Mouse (Mus musculus): ENCODE results near the gene Klk12. TPM values are rescaled to one million over a fixed set of nuclear protein-coding genes. Genes with fewer than 3 reads are reported as not detected.
A peak's percentile ranks its signal among the peaks of the same experiment; 100 is the strongest.

Gene Klk12
- total RNA-seq (2021), result not detected

DNA sequence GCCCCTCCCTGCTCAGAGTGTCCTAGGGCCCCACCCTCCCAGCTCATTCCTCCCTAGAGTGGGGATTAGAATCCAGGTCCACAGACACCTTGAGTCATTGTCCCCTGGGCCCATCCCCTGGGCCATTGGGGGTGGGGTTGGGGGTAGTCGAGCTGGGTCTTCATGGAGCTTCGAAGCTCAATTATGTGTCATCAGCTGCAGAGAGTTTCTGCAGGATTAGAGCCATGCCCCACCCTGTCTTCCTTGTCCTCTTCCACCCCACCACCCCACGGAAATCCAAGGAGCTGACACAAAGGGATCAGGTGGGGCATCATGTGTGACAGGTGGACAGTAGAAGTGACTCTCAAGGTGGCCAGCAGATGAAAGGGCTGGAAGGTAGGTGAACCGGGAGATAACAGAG is at the start of gene Klk12:
Klk12 (plus strand) TSS at position 301 of the 400 bp plus-strand sequence.
- no peak for DNase-seq

DNA sequence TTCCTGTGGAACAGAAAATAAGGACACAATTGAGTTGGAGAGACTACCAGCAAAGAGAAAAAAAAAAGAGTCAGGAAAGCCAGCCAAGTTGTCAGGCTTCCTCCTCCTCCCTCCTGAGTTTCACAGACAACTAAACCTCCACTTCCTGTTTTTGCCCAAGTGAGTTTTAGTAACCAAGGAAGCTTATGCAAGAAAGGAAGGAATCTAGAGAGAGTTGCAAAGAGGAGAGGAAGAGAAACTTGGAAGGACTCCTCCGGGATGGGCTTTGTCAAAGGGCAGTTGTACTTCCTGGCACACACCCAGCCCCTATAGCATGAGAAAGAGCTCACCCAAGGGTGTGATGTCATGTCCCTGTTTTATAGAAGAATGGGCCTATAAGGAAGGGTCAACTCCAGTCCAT is 20.9 kb upstream of the Klk12 start:
- no peak for DNase-seq

DNA sequence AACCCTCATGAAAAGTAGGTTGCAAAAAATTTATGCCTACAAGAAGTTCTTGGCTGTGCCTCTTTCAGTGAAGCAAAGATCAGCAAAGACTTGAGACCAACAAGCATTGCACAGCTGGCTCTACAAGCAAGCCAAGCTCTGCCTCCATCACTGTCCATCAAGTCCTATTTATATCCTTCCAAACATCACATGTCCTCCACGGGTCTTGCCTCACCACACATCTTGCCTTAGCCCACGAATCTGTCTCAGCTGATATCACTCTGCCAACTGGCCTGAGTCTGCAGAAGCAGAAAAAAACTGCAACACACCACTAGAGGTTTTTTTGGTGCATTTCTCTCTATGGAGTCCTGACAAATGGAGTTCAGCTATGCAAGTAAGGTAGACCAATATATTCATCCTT is 15.9 kb upstream of the Klk12 start:
- no peak for DNase-seq

DNA sequence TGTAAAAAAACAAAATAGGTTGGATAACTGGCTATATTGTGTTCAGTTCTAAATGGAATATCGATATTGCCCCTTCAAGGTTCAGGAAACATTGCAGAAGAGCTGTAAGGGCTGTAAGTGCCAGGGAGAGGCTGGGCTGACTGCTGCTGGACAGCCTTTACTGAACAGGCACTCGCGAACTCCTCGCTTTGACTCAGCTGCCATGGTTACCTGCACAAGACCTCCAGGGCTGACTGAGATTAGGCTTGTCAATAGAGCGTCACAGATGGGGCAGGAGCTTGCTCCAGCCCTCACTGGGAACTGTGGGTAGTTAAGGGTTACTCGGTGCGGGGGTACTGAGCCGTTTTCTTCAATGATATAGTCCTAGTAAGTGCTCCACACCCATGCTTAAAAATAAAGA is 2.2 kb upstream of the Klk12 start:
- no peak for DNase-seq

DNA sequence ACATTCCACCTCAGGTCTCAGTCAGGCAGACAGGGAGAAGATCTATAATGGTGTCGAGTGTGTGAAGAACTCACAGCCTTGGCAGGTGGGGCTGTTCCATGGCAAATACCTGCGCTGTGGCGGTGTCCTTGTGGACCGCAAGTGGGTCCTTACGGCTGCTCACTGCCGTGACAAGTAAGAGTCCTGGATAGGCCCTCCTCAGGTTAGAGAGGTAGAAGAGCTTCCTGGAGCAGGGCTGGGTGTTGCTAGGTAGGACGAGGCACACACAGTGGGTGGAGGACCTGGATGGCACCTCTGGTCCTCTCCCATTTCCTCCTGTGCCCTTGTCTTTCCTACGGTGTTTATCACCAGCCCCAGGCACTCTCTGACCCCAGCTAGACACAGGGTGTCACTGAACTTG is 939 bp downstream of the Klk12 start:
- no peak for DNase-seq

DNA sequence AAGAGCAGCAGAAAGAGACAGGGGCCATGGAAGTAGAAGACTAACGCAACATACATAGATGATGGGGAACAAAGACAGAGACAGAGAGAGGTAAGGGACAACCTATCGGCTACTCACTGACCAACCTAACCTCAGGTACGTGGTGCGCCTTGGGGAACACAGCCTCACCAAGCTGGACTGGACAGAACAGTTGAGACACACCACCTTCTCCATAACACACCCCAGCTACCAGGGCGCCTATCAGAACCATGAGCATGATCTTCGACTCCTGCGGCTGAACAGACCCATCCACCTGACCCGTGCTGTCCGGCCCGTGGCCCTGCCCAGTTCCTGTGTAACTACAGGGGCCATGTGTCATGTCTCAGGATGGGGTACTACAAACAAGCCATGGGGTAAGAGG is 2.0 kb downstream of the Klk12 start:
- DNase-seq, result no peak

DNA sequence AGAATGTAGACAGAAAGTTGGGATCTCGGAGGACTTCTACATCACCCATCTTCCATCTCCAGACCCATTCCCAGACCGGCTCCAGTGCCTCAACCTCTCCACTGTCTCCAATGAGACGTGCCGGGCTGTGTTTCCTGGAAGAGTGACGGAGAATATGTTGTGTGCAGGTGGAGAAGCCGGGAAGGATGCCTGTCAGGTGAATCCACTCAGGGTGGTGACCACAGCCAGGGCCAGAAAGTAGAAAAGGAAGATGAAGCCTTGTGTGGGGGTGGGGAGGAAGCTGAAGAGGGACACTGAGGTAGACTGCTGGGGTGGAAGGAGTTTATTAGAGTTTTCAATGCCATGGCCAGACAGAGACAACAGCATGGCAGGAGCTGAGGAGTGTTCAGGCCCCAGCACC is 3.2 kb downstream of the Klk12 start:
- DNase-seq, result no peak

DNA sequence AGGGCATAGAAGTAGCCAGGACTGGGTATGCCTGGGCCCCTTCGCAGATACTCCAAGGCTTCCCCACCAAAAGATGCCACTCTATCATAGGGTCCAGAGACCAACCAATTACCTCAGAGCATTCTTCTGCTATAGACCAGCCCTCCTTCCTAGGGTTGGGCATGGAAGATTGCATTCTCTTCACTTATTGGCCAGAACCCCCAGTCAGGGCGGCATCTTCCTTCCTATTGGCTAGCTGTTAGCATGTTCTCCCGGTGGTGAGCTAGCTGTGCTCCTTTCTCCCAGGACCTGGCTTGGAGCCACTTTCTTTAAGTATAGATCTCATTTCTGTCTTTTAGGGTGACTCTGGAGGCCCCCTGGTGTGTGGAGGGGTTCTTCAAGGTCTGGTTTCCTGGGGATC is 4.2 kb downstream of the Klk12 start:
- no peak for DNase-seq

DNA sequence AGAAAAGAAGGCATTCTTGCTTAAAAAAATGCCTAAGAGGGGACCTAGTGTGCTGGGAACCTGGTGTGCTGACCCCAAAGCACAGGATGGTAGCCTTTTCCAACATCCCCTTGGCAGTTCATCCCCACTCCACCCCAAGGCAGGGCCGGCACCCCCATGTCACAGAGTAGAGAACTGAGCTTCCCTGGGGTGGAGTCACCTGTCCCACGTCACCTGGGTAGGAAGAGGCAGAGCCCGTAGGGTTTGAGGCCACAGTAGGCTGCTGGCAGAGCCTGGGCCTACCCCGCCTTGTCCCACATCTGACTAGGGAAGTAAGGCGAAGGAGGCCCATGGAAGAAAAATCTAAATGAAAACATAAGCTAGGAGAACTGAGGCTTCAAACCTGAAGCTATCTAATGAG is 5.7 kb downstream of the Klk12 start, which contains the start of gene Klk11:
Klk11 (plus strand) TSS at position 241 of the 400 bp plus-strand sequence.
- DNase-seq, result no peak

DNA sequence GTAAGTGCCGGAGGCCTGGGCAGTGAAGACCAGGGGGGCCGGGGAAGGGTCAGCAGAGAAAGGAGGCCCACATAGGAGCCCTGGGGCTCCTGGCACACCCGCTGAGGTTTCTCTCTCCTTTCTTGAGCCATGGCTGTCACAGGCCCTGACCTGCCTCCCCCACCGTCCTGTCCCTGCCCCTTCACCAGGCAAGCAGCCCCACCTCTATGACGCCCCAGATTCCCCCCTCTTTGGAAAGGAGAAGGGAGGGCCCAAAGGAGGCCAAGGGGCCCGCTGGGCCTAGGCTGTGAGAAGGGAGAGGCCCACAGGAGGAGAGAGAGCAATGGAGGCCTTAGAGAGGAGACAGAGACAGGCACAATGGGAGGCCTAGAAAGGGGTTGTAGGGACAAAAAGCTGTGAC is 6.1 kb downstream of the Klk12 start:
- DNase-seq, result no peak

DNA sequence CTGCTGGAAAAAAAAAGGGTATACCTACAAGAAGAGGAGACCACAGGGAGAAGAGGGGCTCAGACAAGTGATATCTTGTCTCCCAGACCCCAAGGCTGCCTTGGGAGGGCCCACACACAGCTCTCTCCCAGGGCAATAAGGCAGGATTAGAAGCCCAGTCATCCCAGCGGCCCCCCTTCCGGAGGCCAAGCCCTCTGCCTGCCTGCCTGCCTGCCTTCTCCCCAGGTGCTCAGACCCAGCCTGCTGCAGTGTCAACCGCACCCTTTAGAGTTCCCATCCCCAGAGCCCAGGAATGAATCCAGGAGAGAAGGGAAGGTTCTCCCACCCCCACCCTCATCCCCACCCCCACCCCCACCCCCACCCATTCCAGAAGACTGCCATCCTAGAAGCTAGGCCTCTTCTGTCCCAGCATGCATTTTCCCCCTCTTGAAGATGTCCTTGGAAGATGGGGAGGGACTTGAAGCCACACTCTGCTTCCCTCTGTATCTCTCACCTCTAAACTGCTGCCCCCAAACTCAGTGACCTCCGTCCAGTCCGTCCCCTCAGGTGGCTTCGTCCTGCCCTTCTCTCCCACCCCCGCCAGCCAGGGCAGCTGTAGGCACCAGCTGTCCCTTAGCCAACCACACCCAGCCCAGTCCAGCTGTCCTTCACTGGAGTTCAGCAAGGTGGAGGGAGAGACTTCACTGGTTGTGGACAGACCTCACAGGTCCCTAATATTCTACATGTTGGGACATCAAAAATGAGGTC is 6.8 kb downstream of the Klk12 start:
- no peak for DNase-seq

DNA sequence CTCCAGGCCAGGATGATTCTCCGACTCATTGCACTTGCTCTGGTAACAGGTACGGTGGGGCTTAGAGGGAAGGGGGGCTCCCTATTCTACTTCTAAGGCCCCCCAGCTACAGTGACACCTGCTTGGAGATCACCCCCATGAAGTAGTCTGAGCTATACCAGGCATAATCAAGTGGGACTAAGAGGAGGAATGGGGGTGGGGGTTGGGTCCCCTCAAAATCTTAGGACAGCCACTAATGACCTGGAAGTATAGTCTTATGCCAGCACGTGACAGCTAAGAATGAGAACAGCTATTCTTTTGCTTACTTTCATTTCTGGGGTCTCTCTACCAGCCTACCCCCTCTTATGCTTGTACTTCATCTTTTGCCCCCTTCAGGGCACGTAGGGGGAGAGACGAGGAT is 7.8 kb downstream of the Klk12 start:
- DNase-seq, result no peak

DNA sequence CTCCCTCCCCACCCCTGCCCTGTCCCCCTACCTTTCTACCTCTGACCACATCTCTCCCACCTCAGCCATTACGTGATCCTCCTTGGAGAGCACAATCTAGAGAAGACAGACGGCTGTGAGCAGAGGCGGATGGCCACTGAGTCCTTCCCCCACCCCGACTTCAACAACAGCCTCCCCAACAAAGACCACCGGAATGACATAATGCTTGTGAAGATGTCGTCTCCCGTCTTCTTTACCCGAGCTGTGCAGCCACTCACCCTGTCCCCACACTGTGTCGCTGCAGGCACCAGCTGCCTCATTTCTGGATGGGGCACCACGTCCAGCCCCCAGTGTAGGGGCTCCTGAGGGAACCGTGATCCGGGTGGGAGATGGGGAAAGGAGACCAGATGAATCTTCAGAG is 8.7 kb downstream of the Klk12 start:
- DNase-seq, result no peak

DNA sequence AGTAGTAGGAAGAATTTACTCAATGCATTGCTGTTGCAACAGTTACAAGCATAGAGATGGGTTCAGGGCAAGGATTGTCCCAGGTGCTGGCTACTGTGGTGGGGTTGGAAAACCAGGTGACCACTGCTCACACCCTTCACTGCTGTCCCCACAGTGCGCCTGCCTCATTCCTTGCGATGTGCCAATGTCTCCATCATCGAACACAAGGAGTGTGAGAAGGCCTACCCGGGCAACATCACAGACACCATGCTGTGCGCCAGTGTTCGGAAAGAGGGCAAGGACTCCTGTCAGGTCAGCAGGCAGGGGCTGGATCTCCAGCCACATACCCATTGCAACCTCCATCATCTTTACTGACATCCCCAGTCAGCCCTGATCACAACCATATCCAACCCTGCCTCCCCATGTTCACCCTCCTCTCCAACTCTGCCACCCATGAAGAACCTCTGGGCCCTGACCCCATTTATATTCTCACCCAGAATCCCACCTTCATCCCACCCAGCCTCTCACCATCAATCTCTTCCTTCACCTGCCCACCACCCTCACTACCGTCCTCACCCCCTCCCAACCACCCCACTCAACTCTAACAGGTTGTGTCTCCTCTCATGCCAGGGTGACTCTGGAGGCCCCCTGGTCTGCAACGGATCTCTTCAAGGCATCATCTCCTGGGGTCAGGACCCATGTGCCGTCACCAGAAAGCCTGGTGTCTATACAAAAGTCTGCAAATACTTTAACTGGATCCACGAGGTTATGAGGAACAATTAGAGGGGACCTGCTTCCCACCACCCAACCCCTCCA is 9.7 kb downstream of the Klk12 start:
- DNase-seq, result no peak

DNA sequence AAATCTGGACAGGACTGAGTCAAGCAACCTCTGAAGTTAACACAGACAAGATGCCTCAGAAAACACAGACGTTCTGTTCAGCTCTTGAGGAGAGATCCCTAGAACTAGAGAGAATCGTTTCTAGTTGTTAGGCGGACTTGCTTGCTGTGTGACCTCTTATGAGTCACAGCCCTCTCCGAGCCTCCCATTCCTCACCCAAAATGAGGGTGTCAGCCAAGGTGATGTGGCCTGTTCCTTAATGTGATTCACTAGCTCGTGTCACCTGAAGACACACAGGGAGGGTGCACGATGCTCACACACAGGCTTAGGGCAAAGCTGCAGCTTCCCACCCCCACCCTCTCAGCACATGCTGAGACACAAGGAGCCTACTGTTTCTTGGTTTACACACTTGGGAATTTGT is 11.5 kb downstream of the Klk12 start:
- no peak for DNase-seq

DNA sequence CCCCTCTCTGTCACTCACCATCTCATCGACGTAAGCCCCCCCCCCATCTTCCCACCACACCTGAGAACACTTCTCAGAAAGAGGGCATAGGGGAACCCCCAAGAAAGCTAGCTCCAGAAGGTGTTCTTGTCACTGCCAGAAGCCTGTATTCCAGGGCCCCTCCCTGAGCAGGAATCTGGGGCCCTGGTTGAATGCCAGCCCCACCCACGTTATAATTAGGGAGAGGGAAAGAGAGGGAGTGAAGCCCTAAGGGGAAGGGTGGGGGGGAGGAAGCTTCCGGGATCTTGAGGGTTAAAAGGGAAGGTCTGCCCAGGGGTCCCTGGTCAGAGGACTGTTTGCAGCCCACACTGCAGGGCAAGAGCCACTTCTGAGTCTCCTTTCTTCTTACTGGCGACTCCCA is 12.0 kb downstream of the Klk12 start, which contains the start of gene Klk10:
Klk10 (plus strand) TSS at position 290 of the 400 bp plus-strand sequence.
- no peak for DNase-seq

DNA sequence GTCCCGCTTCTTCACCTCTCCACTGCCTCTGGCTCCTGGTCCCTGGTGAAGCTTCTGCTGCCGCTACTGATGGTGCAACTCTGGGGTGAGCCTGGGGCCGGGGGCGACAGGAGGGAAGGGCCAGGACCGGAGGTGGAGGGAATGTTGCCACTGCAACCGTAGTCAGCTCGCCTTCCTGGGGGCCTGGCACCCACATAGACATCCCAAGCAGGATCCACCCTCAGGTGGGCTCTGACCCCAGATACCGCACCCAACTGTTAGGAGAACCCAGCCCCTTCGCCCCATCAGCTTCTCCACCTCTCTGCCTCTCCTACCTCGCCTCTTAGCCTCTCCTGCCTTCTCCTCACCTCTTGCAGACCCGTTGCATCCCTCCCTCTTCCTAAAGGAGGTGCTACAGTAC is 12.8 kb downstream of the Klk12 start:
- DNase-seq, result no peak

DNA sequence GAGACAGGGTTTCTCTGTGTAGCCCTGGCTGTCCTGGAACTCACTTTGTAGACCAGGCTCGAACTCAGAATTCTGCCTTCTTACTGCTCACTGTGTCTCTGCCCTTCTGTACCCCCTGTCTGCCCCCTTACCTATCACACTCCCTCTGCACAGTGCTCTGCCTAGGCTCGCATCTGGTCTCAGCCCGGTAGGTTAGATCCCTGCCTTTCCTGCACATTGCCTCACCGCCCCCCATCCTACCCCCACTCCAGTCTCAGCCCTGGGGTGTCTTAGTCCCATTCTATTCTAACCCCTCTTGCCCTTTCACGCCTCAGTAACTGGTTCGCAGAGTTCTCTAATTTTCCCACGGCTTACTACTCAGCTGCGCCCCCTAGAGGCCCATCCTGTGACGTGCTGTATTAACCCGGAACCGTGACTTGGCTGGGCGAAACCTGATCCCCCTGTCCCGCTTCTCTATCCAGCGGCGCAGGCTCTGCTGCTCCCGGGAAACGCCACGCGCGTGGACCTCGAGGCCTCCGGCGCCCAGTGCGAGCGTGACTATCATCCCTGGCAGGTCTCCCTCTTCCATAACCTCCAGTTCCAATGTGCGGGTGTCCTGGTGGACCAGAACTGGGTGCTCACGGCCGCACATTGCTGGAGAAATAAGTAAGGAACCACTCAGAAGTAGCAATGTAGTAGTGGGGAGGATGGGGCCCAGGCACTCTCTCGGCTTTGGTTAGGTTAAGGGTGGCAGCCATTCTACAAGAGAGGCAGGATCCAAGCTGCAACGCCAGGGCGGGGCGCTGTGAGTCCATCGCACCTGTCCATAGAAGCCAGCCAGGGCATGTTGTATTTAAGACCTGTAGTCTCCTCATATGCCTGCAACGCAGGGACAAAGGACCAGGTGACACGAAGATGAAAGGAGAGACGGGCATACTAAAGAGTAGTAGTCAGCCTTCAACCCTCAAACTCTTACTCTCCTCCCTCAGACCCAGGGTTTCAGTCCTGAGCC is 13.9 kb downstream of the Klk12 start:
- peak; percentile 60 to 62 for DNase-seq

DNA sequence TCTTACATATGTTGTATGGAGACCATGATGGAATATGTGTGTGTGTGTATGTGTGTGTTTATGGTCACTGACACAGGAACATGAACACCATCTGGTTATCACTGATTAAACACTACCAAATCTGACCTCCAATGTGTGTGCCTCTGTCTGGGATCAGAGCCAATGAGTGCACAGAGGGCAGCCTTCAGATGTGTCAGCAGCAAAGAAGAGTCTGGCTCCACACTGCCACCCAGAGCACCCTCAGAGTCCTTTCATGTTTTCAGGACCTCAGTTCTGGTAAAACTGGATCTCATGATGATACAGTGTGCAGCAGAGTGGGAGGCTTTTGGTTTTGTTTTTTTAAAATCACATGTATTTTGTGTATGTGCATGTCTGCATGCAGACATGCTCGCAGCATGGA is 16.6 kb downstream of the Klk12 start:
- DNase-seq, result no peak

DNA sequence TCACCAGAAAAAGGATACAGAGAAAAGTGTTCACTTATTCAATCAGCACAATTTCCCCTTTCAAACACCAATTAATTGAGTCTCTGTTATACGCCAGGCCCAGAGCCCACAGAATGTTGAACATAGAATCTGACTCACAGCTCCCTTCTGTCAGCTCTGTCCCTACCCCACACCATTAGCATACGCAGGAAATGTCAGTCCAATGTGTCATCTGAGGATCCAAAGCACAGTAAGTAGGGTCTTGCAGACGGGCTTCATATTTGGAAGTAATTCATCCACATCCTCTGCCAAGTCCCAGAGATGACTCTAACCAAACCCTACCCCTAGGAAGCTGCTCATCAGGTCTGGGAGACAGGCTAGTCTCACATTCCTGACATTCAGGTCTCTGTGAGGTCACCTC is 19.4 kb downstream of the Klk12 start:
- DNase-seq, result no peak

DNA sequence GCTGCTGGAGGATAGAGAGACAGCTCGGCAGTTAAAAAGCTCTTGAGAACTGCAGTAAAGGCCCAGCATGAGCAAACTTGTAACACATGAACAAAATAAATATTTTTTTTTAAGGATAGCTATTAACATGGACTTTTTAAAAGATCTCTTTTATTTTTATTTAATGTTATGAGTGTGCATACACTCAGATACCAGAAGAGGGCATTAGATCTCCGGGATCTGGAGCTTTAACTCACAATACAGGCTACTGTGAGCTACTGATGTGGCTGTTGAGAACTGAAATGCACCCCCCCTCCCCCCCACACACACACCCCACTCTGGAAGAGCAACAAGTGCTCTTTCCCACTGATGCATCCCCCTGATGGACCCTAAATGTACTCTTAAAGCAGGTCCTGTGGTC is 20.6 kb downstream of the Klk12 start:
- no peak for DNase-seq

DNA sequence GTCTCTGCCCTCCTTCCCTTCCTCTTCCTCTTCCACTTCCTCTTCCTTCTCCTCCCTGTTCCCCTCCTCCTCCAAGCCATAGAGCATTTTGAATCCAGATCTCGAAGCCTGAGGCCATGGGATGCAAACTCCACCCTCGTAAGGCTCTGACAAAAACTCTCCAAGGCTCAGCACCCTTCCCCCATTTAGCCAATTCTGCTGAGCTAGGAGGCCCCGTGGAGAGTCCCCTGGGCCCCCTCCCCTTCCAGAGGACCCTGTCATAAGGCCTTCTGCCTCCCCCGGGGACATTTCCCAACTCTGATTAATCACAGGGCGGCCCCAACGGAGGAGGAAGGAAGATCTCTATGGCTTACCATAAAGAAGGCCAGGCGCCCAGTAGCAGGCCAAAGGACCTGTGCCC is 22.9 kb downstream of the Klk12 start, which contains the start of gene Klk9:
Klk9 (plus strand) TSS at position 301 of the 400 bp plus-strand sequence.
- DNase-seq, result no peak

DNA sequence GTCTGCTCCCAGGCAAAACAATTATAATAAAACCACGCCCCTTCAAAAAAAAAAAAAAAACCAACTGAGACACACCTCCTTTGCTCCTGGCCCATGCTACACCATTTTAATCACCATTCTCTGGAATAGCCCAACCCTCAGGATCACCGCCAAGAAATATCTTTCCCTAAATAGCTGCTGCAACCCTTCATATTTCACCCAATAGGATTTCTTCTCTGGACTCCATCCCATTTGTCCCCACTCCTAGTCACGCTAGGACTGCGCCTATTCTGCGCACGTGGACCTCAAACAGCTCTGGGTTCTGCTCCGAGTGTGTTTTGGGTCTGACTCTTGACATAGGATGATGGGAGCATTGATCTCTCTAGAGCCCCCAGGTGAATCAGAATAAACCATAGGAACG is 27.7 kb downstream of the Klk12 start:
- DNase-seq, result no peak
